Mouse (Mus musculus) liver, adult 2 months (tissue): ENCODE data around the gene Capn8. TPM values are rescaled to one million over a fixed set of nuclear protein-coding genes. Genes with fewer than 3 reads are reported as not detected.

Experiments used
- DNase-seq: peaks from one replicate; pipeline ENCODE4 v3.0.0-alpha.2; 2011; ENCODE audit warnings: low read depth, low spot score; ENCODE audit errors: extremely low read depth
- H3K27ac ChIP-seq: fragments of 200-500 bp; replicated peaks from 2 replicates; pipeline ENCODE4 v1.5.1; 2012; ENCODE audit warnings: low read depth, mild to moderate bottlenecking, control low read depth, inconsistent platforms, low read length; ENCODE audit not compliant: insufficient read depth
- H3K27me3 ChIP-seq: fragments of 200-500 bp; 2 replicates; pipeline ENCODE4 v1.6.1; 2012; ENCODE audit warnings: mild to moderate bottlenecking, moderate library complexity, low read length, inconsistent platforms; ENCODE audit not compliant: control insufficient read depth, insufficient read depth
- H3K36me3 ChIP-seq: fragments of 200-500 bp; 2 replicates; pipeline ENCODE4 v1.6.1; 2012; ENCODE audit warnings: low read length, inconsistent platforms; ENCODE audit not compliant: control insufficient read depth, insufficient read depth
- H3K4me1 ChIP-seq: fragments of 200-500 bp; 2 replicates; pipeline ENCODE4 v1.6.1; 2011; ENCODE audit warnings: low read length; ENCODE audit not compliant: control insufficient read depth, insufficient read depth
- H3K4me3 ChIP-seq: fragments of 200-500 bp; 2 replicates; pipeline ENCODE4 v1.5.1; 2011; ENCODE audit warnings: low read depth, mild to moderate bottlenecking, control low read depth, low read length, moderate library complexity; ENCODE audit not compliant: insufficient read depth
- H3K79me2 ChIP-seq: fragments of 200-500 bp; 2 replicates; pipeline ENCODE4 v1.6.1; 2012; ENCODE audit warnings: inconsistent platforms, mild to moderate bottlenecking, low read length, moderate library complexity; ENCODE audit not compliant: control insufficient read depth, insufficient read depth
- H3K9ac ChIP-seq: fragments of 200-500 bp; 2 replicates; pipeline ENCODE4 v1.6.1; 2012; ENCODE audit warnings: low read depth, mild to moderate bottlenecking, control low read depth, inconsistent platforms, low read length
- CTCF ChIP-seq: fragments of 200-500 bp; IDR thresholded peaks from 2 replicates; pipeline ENCODE4 v1.5.1; 2011; ENCODE audit warnings: low read depth, low read length, control low read depth
- POLR2A ChIP-seq: fragments of 200-500 bp; IDR thresholded peaks from 2 replicates; pipeline ENCODE4 v1.6.1; 2011; ENCODE audit warnings: low read length, control low read depth; ENCODE audit not compliant: insufficient read depth; ENCODE audit errors: extremely low read depth
- WGBS: fragments of 180-500 bp; shearing (Covaris S2); methylation state at CpG from one replicate; pipeline ENCODE4 v1.1.7; 2018; 5-methylcytosine and 5-hydroxymethylcytosine counted together
- polyA plus RNA-seq: library from polyadenylated mRNA; depleted of rRNA; stranded (reverse); fragments of >200 nt; gene quantifications from 2 replicates; pipeline ENCODE4 v1.2.3, GENCODE M21; 2012
- total RNA-seq: library from RNA; depleted of rRNA; stranded (reverse); fragments of >200 nt; gene quantifications from 2 replicates; pipeline ENCODE4 v1.2.3, GENCODE M21; 2014

Capn8 gene
- total and polyA plus RNA-seq, 2 experiments: 0.04 to 0.09 TPM

DNA sequence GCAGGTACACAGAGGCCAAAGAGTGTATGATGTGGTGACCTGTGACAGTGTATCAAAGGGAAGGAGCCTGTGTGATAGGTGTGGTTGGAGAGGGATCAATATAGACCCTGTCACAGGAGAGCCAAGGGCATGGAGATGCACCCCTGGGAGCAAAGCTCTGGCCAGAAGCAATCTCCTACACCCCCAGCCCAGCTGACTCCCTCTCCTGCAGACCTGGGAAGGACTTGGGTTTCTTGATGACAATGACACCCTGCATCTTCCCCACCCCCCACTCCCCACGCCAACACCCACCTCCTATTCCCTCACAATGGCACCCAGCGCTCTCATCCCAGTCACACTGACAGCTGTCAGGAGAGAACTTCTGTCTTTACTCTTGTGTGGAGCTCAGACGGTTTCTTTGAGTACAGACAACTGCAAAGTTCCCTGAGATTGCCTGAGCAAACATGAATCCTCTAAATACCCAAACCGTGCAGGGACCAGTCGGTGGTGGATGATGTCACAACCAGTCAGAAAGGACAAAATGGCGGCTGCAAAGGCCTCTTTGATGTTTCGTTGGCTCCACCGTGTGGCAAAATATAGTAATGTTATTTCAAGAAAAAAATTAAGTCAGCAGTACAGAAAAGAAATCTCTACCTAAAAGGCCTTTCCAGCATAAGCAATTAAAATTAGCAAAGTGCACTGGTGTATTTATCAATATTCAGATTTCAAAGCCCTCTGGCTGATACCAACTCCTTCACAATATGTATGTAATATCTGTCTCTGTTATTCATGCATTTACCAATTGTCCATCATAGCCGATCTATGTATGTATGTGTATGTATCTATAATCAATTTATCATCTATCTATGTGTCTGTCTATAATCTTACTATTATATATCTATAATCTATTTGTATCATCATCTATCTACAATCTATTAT lies 25.5 kb upstream of the Capn8 start:
- Histone ChIP-seq H3K27me3 (no peaks in the 10 kb centered on the region), H3K4me1 (no peaks in the 10 kb centered on the region), H3K36me3 (no peaks in the 10 kb centered on the region), H3K4me3 (peak overlapping the region; percentile 30), H3K79me2 (no peaks in the 10 kb centered on the region), H3K27ac (no peak overlapping the region), H3K9ac (peak overlapping the region; percentile 74)
- TF ChIP-seq POLR2A: no peak
- TF ChIP-seq CTCF: peak; percentile 60
- peak; percentile 69 for DNase-seq
- WGBS: 19% methylated on average over 9 of the region's 9 CpGs

DNA sequence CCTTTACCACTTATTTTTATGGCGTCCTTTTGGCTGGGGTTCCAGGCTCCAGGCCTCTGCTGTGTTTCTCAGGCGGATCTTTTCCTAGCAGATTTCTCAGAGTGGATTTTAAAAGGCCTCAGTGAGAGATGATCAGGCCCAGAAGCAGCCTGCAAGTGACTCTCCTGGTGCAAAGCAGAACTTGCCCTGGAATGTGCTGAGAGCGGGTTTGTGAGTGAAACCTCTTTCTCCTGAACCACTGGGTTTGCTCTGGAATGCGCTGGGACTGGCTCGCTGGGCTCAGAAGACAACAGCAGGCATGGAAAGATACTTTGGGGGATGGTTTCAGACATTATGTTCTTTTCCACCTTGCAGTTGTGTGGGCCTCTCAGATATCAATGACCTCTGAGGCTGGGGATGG lies 22.7 kb upstream of the Capn8 start:
- H3K36me3 ChIP-seq: no peaks in the 10 kb centered on the region
- 78% methylated on average over 5 of the region's 5 CpGs for WGBS
- H3K4me3 ChIP-seq: no peak overlapping the region
- no peak for TF ChIP-seq POLR2A
- TF ChIP-seq CTCF: no peak
- no peak for DNase-seq
- no peaks in the 10 kb centered on the region for H3K27me3 ChIP-seq
- no peaks in the 10 kb centered on the region for H3K79me2 ChIP-seq
- H3K4me1 ChIP-seq: no peaks in the 10 kb centered on the region
- no peak overlapping the region for H3K9ac ChIP-seq
- no peak overlapping the region for H3K27ac ChIP-seq

DNA sequence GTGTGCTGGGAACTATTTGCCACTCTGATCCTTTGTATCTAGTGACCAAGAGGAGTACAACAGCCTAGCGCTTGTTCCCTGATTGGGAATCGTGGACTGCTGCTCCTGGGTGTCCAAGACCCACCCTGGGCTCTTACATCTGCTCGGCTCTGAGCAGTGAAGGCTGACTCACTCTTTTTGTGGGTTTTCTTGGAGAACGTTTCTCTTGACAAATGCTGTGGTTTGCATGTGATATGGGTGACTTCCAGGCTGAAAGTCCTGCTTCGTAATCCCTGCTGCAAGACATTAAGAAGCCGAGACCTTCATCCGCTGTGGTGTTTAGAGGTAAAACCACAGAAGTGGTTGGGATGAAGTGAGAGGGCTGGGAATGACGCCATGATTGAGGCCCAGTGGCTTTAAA lies 21.7 kb upstream of the Capn8 start:
- Histone ChIP-seq H3K27me3 (no peaks in the 10 kb centered on the region), H3K79me2 (no peaks in the 10 kb centered on the region), H3K4me1 (no peaks in the 10 kb centered on the region), H3K36me3 (no peaks in the 10 kb centered on the region), H3K4me3 (no peak overlapping the region), H3K9ac (no peak overlapping the region), H3K27ac (no peak overlapping the region)
- no peak for DNase-seq
- TF ChIP-seq CTCF (no peak), POLR2A (no peak)
- WGBS: 79% methylated on average over 8 of the region's 8 CpGs

DNA sequence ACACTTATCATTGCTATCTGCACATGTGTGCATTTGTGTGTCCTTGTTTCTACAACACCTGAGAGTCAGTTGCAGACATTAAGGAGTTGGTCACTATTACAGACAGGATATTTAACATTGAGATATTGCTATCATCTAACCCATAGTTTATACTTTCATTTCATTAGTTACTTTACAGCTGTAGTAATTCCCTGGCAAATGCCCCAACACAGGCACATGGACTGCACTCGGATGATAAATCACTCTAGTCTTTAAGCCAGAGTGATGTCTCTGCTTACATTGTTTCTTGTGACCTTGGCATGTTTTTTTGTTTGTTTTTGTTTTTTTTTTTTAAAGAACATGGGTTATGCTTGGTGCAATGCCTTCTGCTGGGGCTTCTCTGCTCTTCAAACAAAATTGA lies 20.9 kb upstream of the Capn8 start:
- Histone ChIP-seq H3K27ac (no peak overlapping the region), H3K9ac (no peak overlapping the region), H3K4me3 (no peak overlapping the region), H3K36me3 (no peaks in the 10 kb centered on the region), H3K4me1 (no peaks in the 10 kb centered on the region), H3K27me3 (no peaks in the 10 kb centered on the region), H3K79me2 (no peaks in the 10 kb centered on the region)
- no peak for TF ChIP-seq CTCF
- no peak for TF ChIP-seq POLR2A
- WGBS: 52% methylated on average over 1 of the region's 1 CpGs
- no peak for DNase-seq

DNA sequence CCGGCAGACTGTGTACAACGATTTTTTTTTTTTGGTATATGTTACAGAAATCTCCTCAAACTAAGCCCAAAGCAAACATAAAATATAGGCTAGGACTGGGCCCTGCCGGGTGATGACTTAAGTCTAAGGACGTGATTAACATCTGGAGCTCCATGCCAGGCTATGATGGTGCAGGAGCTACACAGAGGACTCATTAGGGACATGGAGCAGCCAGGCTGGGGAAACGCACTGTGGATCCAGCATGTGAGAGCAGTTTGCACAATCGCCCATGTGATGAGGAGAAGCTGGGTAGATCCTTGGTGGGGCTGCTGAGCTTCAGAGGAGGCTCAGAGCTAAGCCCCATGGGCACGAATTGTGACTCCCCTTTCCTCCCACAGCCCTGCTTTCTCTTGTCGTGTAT lies 14.0 kb upstream of the Capn8 start:
- Histone ChIP-seq H3K4me1 (no peaks in the 10 kb centered on the region), H3K27me3 (no peaks in the 10 kb centered on the region), H3K79me2 (no peaks in the 10 kb centered on the region), H3K27ac (no peak overlapping the region), H3K36me3 (no peaks in the 10 kb centered on the region), H3K9ac (no peak overlapping the region), H3K4me3 (no peak overlapping the region)
- DNase-seq: no peak
- WGBS: 74% methylated on average over 8 of the region's 8 CpGs
- TF ChIP-seq CTCF: no peak
- TF ChIP-seq POLR2A: no peak
